Mouse (Mus musculus): ENCODE measurements at regions not wholly inside any gene's neighbourhood (a gene's known extent, or its start where the extent isn't known, plus 50 kb on each side); places are given as distances from the start of the nearest gene placed in this dataset.

- no peaks in the 10 kb centered on the region for H3K4me1 ChIP-seq (ENCODE audit: control insufficient read depth, insufficient read depth, low read length)
- no peak for TF ChIP-seq POLR2A (IDR thresholded peaks at IDR 0.05; ENCODE audit: low read depth, low read length)
- no peak for TF ChIP-seq CTCF (IDR thresholded peaks at IDR 0.05; ENCODE audit: borderline replicate concordance, insufficient read depth, low read length)
- no peak overlapping the region for H3K4me3 ChIP-seq (ENCODE audit: insufficient read depth, low read length)
- no peak overlapping the region for H3K27ac ChIP-seq (ENCODE audit: insufficient read depth, low read length)
Measured at GRCm38 (mm10) chr1:55963867-55964266, 558.1 kb downstream of the Plcl1 start.

DNA sequence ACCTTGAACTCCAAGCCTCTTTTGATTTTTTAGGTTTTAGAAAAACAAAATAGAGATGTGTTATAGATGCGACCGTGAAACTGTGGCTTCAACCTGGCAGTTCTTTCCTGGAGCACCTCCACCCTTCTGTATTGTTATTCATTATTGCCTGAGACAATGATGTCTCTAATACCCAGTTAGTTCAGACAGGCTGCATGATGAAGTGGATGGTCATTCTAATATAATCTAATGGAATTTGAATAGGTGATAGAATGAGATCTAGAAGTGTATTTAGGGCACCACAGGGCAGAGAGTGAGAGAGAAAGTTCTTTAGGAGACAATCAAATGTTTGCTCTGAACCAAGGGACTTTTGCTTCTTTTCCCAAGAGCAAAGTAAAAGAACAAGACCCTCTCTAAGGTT, 560.6 kb downstream of the Plcl1 start:
- Histone ChIP-seq H3K27ac (ENCODE audit: insufficient read depth, low read length) (no peak overlapping the region), H3K4me1 (ENCODE audit: control insufficient read depth, insufficient read depth, low read length) (no peaks in the 10 kb centered on the region), H3K4me3 (ENCODE audit: insufficient read depth, low read length) (no peak overlapping the region)
- TF ChIP-seq POLR2A (IDR thresholded peaks at IDR 0.05; ENCODE audit: low read depth, low read length): no peak
- TF ChIP-seq CTCF (IDR thresholded peaks at IDR 0.05; ENCODE audit: borderline replicate concordance, insufficient read depth, low read length): no peak

DNA sequence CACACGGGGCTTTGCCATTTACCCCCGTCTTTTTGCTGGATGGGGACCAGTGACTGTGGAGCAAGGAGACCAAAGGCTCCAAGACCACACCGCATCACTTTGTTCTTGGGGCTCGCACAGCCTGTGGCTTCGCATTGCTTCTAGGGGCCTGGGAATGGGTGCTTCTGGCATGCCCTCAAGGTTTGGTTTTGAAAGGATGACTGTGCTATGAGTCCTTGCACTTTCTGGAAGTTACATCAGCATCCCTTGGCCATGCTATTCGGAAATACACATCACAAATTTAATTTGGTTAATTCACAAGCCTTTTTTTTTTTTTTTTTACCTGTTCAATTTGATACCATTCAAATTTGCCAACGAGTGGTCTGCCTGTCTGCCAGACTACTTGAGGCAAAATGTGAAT, 562.1 kb downstream of the Plcl1 start:
- no peaks in the 10 kb centered on the region for H3K4me1 ChIP-seq (ENCODE audit: control insufficient read depth, insufficient read depth, low read length)
- 0 out of 2 replicates have a peak overlapping the region, but pooled peaks have one; percentile 53 for H3K27ac ChIP-seq (ENCODE audit: insufficient read depth, low read length)
- no peak for TF ChIP-seq CTCF (IDR thresholded peaks at IDR 0.05; ENCODE audit: borderline replicate concordance, insufficient read depth, low read length)
- TF ChIP-seq POLR2A (IDR thresholded peaks at IDR 0.05; ENCODE audit: low read depth, low read length): no peak
- no peak overlapping the region for H3K4me3 ChIP-seq (ENCODE audit: insufficient read depth, low read length)

DNA sequence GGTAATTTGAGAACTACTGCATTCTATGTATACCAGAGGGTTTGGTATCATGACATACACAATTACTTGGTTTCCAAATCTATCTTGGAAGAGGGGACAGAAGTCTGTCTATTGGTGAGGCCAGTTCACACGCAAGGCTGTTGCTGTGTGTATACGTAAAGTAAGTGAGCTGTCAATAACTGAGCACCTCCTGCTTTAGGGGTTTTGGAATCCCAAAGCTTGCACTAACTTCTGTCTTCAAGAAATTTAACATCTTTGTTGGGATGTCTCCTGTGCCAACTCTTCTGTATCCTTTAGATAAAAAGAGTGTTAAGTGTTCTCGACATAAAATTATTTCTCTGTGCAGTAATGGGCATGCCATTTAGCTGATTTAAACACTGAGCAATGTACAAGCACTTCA, 572.1 kb downstream of the Plcl1 start:
- Histone ChIP-seq H3K27ac (ENCODE audit: insufficient read depth, low read length) (no peak overlapping the region), H3K4me3 (ENCODE audit: insufficient read depth, low read length) (no peak overlapping the region), H3K4me1 (ENCODE audit: control insufficient read depth, insufficient read depth, low read length) (no peaks in the 10 kb centered on the region)
- TF ChIP-seq POLR2A (IDR thresholded peaks at IDR 0.05; ENCODE audit: low read depth, low read length) (no peak), CTCF (IDR thresholded peaks at IDR 0.05; ENCODE audit: borderline replicate concordance, insufficient read depth, low read length) (no peak)

GRCm38 (mm10) chr1:55983522-55984066, 577.9 kb downstream of the Plcl1 start:
- no peak overlapping the region for H3K27ac ChIP-seq (ENCODE audit: insufficient read depth, low read length)
- TF ChIP-seq CTCF (IDR thresholded peaks at IDR 0.05; ENCODE audit: borderline replicate concordance, insufficient read depth, low read length) (no peak), POLR2A (IDR thresholded peaks at IDR 0.05; ENCODE audit: low read depth, low read length) (no peak)
- no peaks in the 10 kb centered on the region for H3K4me1 ChIP-seq (ENCODE audit: control insufficient read depth, insufficient read depth, low read length)
- no peak overlapping the region for H3K4me3 ChIP-seq (ENCODE audit: insufficient read depth, low read length)

GRCm38 (mm10) chr1:55997074-55997473, 591.4 kb downstream of the Plcl1 start:
- no peak overlapping the region for H3K27ac ChIP-seq (ENCODE audit: insufficient read depth, low read length)
- no peaks in the 10 kb centered on the region for H3K4me1 ChIP-seq (ENCODE audit: control insufficient read depth, insufficient read depth, low read length)
- no peak overlapping the region for H3K4me3 ChIP-seq (ENCODE audit: insufficient read depth, low read length)
- TF ChIP-seq POLR2A (IDR thresholded peaks at IDR 0.05; ENCODE audit: low read depth, low read length): no peak
- no peak for TF ChIP-seq CTCF (IDR thresholded peaks at IDR 0.05; ENCODE audit: borderline replicate concordance, insufficient read depth, low read length)

All from embryonic fibroblast, embryonic 13.5 days (primary cell).